Mouse (Mus musculus) hindbrain, embryonic 13.5 days (tissue): ENCODE results near the gene Syt7. TPM values are rescaled to one million over a fixed set of nuclear protein-coding genes. Genes with fewer than 3 reads are reported as not detected.

Source experiments
- ATAC-seq: fragments of 200-750 bp; cut with Nextera tagmentation; 2 replicates; pipeline ENCODE4 v1.8.0; 2017; ENCODE audit warnings: moderate TSS enrichment; ENCODE audit not compliant: low FRiP score
- H3K27ac ChIP-seq: fragments of 300-500 bp; sonication (generic); 2 replicates; pipeline ENCODE4 v1.5.1; 2015; ENCODE audit warnings: inconsistent platforms, mild to moderate bottlenecking, moderate library complexity
- H3K27me3 ChIP-seq: fragments of 300-500 bp; sonication (generic); 2 replicates; pipeline ENCODE4 v1.6.1; 2015; ENCODE audit warnings: mild to moderate bottlenecking, inconsistent platforms
- H3K36me3 ChIP-seq: fragments of 300-500 bp; sonication (generic); 2 replicates; pipeline ENCODE4 v1.6.1; 2015; ENCODE audit warnings: mild to moderate bottlenecking, inconsistent platforms
- H3K4me1 ChIP-seq: fragments of 300-500 bp; sonication (generic); replicated peaks from 2 replicates; pipeline ENCODE4 v1.6.1; 2015; ENCODE audit warnings: inconsistent platforms
- H3K4me2 ChIP-seq: fragments of 300-500 bp; sonication (generic); 2 replicates; pipeline ENCODE4 v1.6.1; 2015; ENCODE audit warnings: inconsistent platforms, mild to moderate bottlenecking, moderate library complexity
- H3K4me3 ChIP-seq: fragments of 300-500 bp; sonication (generic); 2 replicates; pipeline ENCODE4 v1.5.1; 2015; ENCODE audit warnings: mild to moderate bottlenecking, inconsistent platforms
- H3K9ac ChIP-seq: fragments of 300-500 bp; sonication (generic); 2 replicates; pipeline ENCODE4 v1.6.1; 2015; ENCODE audit warnings: mild to moderate bottlenecking, inconsistent platforms
- H3K9me3 ChIP-seq: fragments of 300-500 bp; sonication (generic); 2 replicates; pipeline ENCODE4 v1.6.1; 2016; ENCODE audit warnings: inconsistent platforms
- WGBS: fragments of 180-500 bp; shearing (Covaris S2); methylation state at CpG from one replicate; pipeline ENCODE4 v1.1.7; 2015; 5-methylcytosine and 5-hydroxymethylcytosine counted together
- polyA plus RNA-seq: library from polyadenylated mRNA; unstranded; fragments of >200 nt; fragmentation: Nextera tagmentation; extraction: Ambion mirVana; gene quantifications from 2 replicates; pipeline ENCODE4 v1.2.1, GENCODE M21; 2015

Syt7 gene
- polyA plus RNA-seq, 1 experiment from 2014 or later, result 8.4 TPM

DNA sequence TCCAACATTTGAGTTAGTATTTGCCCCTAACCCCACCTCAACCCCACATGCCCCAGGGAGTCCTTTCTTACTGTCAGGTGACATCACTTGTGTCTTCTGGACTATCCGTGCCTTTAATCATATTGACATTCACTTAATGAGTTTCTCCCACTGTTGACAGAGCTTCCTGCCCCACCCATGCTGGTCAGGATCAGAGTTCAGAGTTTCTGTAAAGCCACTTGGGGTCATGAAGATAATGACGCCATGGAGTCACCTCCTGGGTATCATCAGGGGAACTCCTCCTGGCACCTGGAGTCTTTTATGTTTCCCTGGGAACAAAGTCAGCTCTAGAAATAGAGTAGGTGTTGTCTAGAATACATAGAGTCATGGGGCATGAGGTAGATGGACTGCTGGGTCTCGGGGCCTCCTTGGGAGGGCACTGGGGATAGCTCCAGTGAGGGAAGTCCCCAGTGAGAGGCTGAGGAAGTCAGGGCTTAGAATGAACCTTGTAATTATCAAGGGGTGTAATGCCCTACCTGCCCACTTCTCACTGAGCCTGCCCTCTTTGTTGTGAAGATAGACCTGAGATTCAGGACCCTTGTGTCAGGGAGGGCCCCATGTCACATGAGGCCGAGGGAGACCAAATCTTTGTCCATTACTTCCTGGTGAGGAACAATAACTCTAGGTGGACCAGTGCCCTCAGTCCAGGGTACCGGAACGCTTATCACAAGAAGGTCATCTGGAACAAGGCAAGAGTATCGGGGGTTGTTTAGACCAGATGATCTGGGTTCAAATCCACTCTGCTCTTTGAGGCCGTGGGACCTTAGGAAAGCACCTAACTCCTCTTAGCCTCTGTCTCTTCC is 29.6 kb upstream of the Syt7 start:
- Histone ChIP-seq H3K27me3 (peaks cover 12% of the 10 kb centered on the region; the same call in 1 of the 2 replicates), H3K4me2 (no peak overlapping the region), H3K36me3 (no peaks in the 10 kb centered on the region), H3K27ac (no peak overlapping the region), H3K9me3 (no peaks in the 10 kb centered on the region), H3K4me1 (peaks cover 31% of the 10 kb centered on the region), H3K9ac (no peak overlapping the region), H3K4me3 (no peak overlapping the region)
- ATAC-seq, result no peak
- 88% methylated on average over 8 of the region's 8 CpGs for WGBS

DNA sequence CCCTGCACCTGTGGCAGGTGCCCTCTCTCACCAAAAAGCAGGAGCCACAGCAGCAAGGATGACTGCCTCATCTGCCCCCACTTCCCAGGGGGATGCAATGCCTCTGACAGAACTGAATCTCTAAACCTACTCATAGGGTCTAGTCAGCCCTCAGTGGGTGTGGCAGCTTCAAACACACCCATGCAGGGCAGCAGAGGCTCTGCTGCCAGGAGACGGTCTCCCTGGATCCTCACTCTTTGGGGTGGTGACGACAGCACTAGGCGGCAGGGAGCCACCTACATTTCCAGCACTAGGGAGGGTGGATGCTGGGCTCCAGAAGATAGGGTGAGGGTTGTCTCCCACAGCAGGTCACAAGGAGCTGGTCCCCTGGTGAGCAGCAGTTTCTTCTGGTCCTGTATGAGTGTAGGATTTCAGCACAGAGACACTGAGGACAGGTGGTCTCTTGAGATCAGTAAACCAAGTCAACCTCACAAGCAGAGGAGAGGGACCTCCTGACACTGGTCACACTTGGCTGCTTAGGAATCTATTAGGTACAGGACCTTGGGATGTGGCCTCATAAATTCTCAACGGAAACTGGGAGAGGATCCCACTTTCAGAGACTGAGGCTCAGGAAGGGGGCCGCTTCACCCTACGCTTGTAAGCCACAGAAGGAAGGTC is 26.3 kb upstream of the Syt7 start:
- H3K27ac ChIP-seq, result no peak overlapping the region
- H3K4me1 ChIP-seq, result peaks cover 12% of the 10 kb centered on the region
- no peaks in the 10 kb centered on the region for H3K9me3 ChIP-seq
- no peak overlapping the region for H3K9ac ChIP-seq
- H3K36me3 ChIP-seq, result no peaks in the 10 kb centered on the region
- H3K4me3 ChIP-seq, result no peak overlapping the region
- no peak for ATAC-seq
- no peak overlapping the region for H3K4me2 ChIP-seq
- H3K27me3 ChIP-seq, result peaks cover 12% of the 10 kb centered on the region; the same call in 1 of the 2 replicates
- 69% methylated on average over 6 of the region's 6 CpGs for WGBS

DNA sequence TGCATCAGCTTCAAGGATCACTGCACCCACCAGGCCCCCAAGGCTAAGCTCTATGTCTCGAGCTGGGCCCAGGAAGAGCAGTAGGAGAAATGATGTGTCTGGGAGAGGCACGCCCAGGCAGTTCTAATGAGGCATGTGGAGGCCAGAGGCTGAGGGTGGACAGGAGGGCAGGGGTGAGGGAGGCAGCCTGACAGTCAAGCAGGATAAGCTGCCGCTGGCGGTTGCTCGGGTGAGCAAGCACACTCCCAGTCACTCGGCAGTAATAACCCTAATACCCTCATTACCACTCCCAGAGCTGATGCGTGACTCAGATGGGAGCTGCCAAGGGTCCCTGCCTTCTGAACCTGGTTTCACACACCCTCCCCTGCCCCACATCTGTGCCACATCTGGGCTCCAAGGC is 25.0 kb upstream of the Syt7 start:
- 18% methylated on average over 7 of the region's 7 CpGs for WGBS
- no peak overlapping the region for H3K9ac ChIP-seq
- no peak overlapping the region for H3K4me3 ChIP-seq
- peaks cover 12% of the 10 kb centered on the region for H3K4me1 ChIP-seq
- H3K27ac ChIP-seq, result no peak overlapping the region
- H3K27me3 ChIP-seq, result peaks cover 12% of the 10 kb centered on the region; the same call in 1 of the 2 replicates
- no peaks in the 10 kb centered on the region for H3K36me3 ChIP-seq
- no peaks in the 10 kb centered on the region for H3K9me3 ChIP-seq
- no peak overlapping the region for H3K4me2 ChIP-seq
- ATAC-seq, result no peak

DNA sequence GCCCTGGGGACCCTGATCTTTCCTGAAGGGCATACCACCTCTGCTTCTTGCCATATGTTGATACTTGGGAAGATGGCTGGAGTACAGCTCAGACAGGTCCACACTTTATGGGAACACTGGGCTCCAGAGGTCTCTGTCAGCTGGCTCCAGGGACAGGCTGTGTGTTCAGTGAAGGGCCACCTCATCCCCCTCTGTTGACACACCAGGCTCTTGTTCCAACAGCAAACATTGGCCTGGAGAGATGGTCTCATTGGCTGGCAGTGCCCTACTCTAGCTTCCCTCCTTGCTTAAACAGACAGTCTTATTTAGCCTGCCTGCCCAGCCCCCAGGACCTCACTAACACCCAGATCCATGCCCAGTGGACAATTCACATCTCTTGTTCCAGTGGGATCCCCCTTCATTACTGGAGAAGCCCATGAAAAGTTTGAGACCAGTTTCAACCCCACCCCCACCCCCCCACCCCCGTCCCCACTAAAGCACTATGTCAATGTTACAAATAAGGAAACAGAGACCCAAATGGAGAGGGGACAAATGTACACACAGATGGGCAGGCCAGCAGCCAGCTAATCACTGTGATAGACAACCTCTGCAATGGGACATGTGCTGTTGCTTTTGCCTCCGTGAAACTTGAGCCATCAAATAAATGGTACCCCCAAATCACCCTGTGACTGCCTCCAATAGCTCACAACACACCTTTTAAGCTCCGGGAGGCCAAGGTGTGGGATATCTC is 22.6 kb upstream of the Syt7 start:
- Histone ChIP-seq H3K4me1 (peaks cover 8% of the 10 kb centered on the region), H3K4me2 (no peak overlapping the region), H3K27me3 (peaks cover 9% of the 10 kb centered on the region; the same call in 1 of the 2 replicates), H3K27ac (no peak overlapping the region), H3K4me3 (no peak overlapping the region), H3K9me3 (no peaks in the 10 kb centered on the region), H3K9ac (no peak overlapping the region), H3K36me3 (no peaks in the 10 kb centered on the region)
- 63% methylated on average over 3 of the region's 3 CpGs for WGBS
- ATAC-seq, result no peak

DNA sequence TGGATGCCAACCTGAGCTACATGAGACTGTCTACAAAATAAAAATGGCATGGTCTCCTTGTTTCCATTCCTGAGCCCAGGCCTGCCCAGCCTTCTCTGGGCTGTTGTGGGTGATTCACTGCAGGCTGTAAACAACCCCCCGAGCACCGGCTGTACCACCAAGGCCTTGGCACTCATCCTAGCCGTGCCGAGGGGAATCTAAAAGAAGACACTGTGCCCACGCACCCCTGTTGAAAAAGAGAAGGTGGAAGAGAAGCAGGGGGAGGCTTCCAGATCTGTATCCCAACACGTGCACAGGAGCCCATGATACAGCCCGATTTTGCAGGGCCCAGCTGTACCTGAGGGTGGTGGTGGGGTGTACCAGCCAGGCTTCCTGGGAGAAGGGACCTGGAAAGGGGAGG is 21.1 kb upstream of the Syt7 start:
- no peak for ATAC-seq
- Histone ChIP-seq H3K9me3 (no peaks in the 10 kb centered on the region), H3K4me2 (no peak overlapping the region), H3K4me3 (no peak overlapping the region), H3K27me3 (0 out of 2 replicates have a peak, but pooled peaks cover 2% of the 10 kb centered on the region), H3K27ac (no peak overlapping the region), H3K36me3 (no peaks in the 10 kb centered on the region), H3K9ac (no peak overlapping the region), H3K4me1 (peaks cover 8% of the 10 kb centered on the region)
- 87% methylated on average over 7 of the region's 7 CpGs for WGBS

DNA sequence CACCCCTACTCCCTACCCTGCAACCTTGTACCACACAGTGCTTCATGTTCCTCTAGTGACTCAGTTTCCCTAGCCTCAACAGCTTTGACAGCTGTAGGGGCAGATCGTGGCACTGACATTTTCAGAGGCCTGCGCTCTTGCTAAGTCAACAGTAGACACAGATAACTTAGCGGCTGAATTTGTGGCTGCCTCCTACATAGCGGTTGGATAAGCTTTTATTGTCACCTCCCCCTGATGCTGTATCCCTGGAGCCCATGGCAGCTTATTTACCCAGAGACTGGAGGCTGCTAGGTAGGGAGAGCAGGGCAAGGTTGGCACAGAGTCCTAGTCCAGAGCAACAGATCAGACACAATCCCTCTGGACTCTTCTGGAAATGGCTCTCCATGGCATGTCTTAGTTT is 19.0 kb upstream of the Syt7 start:
- Histone ChIP-seq H3K36me3 (no peaks in the 10 kb centered on the region), H3K27me3 (no peaks in the 10 kb centered on the region), H3K4me2 (no peak overlapping the region), H3K4me3 (no peak overlapping the region), H3K9ac (no peak overlapping the region), H3K4me1 (no peaks in the 10 kb centered on the region), H3K9me3 (no peaks in the 10 kb centered on the region), H3K27ac (no peak overlapping the region)
- WGBS, result 87% methylated on average over 4 of the region's 4 CpGs
- ATAC-seq, result no peak

DNA sequence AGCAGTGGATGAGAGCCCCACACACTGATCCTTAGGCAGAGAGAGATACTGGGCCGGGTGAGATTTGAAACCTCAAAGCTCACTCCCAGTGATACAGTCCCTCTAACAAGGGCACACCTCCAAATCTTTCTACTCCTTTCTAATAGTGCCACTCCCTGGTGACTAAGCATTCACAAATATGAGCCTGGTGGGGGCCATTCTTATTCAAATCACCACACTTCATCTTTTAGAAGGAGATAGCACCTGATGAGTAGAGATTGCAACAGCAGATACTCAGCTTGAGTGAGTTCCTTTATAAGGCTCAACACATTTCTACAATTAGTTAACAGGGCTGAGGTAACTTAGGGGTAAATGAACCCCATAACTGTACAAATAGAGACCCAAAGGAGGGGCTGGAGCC is 15.7 kb upstream of the Syt7 start:
- H3K4me1 ChIP-seq, result no peaks in the 10 kb centered on the region
- no peak overlapping the region for H3K4me3 ChIP-seq
- 79% methylated on average over 1 of the region's 1 CpGs for WGBS
- H3K4me2 ChIP-seq, result no peak overlapping the region
- H3K9me3 ChIP-seq, result no peaks in the 10 kb centered on the region
- no peak overlapping the region for H3K27ac ChIP-seq
- ATAC-seq, result no peak
- no peak overlapping the region for H3K9ac ChIP-seq
- H3K27me3 ChIP-seq, result peaks cover 10% of the 10 kb centered on the region; the same call in 1 of the 2 replicates
- no peaks in the 10 kb centered on the region for H3K36me3 ChIP-seq

DNA sequence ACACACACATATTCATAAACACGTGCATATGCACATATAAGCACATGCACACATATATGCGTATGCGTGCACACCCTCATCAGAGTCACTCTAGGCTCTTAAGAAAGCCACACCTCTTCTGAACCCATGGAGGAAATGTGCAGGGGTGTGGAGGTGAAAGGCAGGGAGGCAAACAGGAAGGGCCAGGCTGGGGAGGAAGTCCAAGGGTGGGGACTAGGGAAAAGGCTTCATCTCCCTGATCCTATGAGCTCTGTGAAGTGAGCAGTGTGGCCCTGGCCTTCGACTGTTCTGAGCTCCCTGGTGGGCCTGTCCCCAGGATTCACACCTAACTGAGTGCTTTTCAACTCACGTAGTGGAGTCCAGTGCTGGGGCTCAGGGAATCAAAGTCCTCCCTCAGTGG is 13.6 kb upstream of the Syt7 start:
- H3K27ac ChIP-seq, result no peak overlapping the region
- H3K9me3 ChIP-seq, result no peaks in the 10 kb centered on the region
- peaks cover 10% of the 10 kb centered on the region; the same call in 1 of the 2 replicates for H3K27me3 ChIP-seq
- no peaks in the 10 kb centered on the region for H3K36me3 ChIP-seq
- ATAC-seq, result no peak
- no peak overlapping the region for H3K4me3 ChIP-seq
- no peak overlapping the region for H3K4me2 ChIP-seq
- no peaks in the 10 kb centered on the region for H3K4me1 ChIP-seq
- H3K9ac ChIP-seq, result no peak overlapping the region
- WGBS, result 75% methylated on average over 5 of the region's 5 CpGs

DNA sequence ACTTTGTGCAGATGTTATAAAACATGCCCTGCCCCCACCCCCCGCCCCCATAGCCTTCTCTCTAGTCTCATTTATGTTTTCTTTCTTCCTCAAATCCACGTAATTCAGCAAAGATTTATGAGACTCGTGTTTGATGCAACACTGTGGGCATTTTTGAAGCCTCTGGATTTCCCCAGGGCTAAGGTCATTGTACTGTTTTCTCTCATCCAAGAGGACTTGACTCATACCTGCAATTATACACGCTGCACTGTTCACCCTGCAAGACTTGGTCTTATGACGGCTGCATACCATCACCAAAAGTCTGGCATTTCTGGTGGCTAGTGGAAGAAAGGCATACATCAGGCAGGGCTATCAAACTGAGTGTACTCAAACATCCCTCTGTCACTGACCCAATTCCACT is 8.9 kb upstream of the Syt7 start:
- H3K27ac ChIP-seq, result no peak overlapping the region
- H3K9me3 ChIP-seq, result no peaks in the 10 kb centered on the region
- H3K4me2 ChIP-seq, result no peak overlapping the region
- 0 out of 2 replicates have a peak, but pooled peaks cover 7% of the 10 kb centered on the region for H3K4me1 ChIP-seq
- H3K36me3 ChIP-seq, result no peaks in the 10 kb centered on the region
- H3K27me3 ChIP-seq, result peaks cover 28% of the 10 kb centered on the region
- H3K4me3 ChIP-seq, result no peak overlapping the region
- ATAC-seq, result no peak
- 90% methylated on average over 5 of the region's 5 CpGs for WGBS
- H3K9ac ChIP-seq, result no peak overlapping the region

DNA sequence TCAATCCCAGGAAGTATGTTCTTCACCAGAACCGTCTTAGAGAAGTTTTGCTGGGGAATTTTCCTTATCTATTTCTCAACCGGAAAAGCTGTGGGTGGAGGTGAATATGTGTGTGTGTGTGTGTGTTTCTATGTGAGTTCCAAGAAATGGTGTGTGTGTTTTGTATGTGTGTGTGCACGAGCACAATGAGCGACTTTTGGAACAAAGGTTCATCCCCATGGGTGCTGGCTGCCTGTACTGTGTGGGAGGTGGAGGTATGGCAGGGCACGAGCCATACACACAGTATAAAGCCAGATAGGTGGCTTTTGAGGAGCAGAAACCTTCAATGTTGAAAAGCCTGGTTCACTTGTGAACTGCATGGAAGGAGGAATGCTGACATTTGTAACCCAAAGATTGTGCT is 1.2 kb upstream of the Syt7 start:
- Histone ChIP-seq H3K36me3 (no peaks in the 10 kb centered on the region), H3K4me1 (peaks cover 38% of the 10 kb centered on the region), H3K27me3 (peaks cover 32% of the 10 kb centered on the region), H3K4me3 (no peak overlapping the region), H3K27ac (no peak overlapping the region), H3K9ac (no peak overlapping the region), H3K4me2 (no peak overlapping the region), H3K9me3 (no peaks in the 10 kb centered on the region)
- WGBS, result 77% methylated on average over 5 of the region's 5 CpGs
- no peak for ATAC-seq

DNA sequence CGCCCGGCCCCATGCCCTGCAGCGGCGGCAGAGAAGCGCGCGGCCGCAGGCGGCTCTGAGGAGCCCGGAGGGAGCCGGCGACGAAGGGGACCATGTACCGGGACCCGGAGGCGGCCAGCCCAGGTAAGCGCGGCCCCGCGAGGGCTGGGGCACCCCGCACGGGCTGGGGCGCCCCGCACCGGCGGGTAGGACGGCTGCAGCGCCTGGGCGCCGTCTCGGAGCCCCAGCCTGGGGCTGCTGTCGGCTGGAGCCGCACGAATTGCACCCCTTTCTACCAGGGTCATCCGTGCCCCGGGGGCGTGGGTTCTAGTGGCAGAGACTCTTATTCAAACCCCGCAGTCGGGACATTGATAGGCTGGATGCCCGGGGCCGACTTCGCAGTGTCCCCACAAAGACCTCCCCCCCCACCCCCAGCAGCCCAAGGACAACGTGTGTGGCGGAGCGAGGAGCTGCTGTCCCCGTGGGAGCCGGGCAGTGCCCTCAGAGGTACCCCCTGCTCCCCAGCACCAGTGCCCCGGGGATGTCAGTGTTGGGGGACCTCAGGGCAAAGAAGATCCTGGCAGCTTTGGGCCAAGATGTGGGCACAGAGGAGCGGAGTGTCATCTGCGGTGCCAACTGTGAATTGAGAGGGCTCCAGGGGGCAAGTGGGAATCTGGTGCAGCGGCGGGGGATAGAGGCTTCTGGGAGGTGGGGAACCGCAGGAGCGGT is 655 bp downstream of the Syt7 start:
- Histone ChIP-seq H3K4me2 (peak overlapping the region; percentile 74), H3K9ac (peak overlapping the region; percentile 91), H3K27me3 (peaks cover 26% of the 10 kb centered on the region), H3K27ac (peak overlapping the region; percentile 72), H3K36me3 (no peaks in the 10 kb centered on the region), H3K4me3 (peak overlapping the region; percentile 70), H3K4me1 (peaks cover 55% of the 10 kb centered on the region), H3K9me3 (no peaks in the 10 kb centered on the region)
- peak; percentile 59 for ATAC-seq
- WGBS, result 0% methylated on average over 28 of the region's 54 CpGs
